Mouse (Mus musculus) ES-E14 (cell line): ENCODE results near the gene Lbx2.

Experiments
- HCFC1 ChIP-seq: IDR thresholded peaks from 2 replicates; pipeline ENCODE4 v1.6.1; 2012; ENCODE audit warnings: low read length, inconsistent platforms, borderline replicate concordance; ENCODE audit not compliant: insufficient read depth
- MAFK ChIP-seq: IDR thresholded peaks from 2 replicates; pipeline ENCODE4 v1.6.1; 2014; ENCODE audit warnings: mild to moderate bottlenecking, low read depth, low read length, inconsistent platforms; ENCODE audit not compliant: insufficient read depth
- ZC3H11A ChIP-seq: IDR thresholded peaks from 2 replicates; pipeline ENCODE4 v1.6.1; 2012; ENCODE audit warnings: low read depth, mild to moderate bottlenecking, inconsistent platforms, low read length, borderline replicate concordance
- ZNF384 ChIP-seq: IDR thresholded peaks from 2 replicates; pipeline ENCODE4 v1.6.1; 2012; ENCODE audit warnings: low read depth, low read length, inconsistent platforms

- TF ChIP-seq HCFC1 (0 out of 2 replicates have a peak, but pooled peaks have one; percentile 19), ZC3H11A (no peak), MAFK (no peak), ZNF384 (no peak)
Measured at GRCm38 (mm10) chr6:83120930-83121862, 35.0 kb downstream of the Lbx2 start, which contains the start of gene Wbp1.
